Mouse (Mus musculus): ENCODE measurements at regions not wholly inside any gene's neighbourhood (a gene's known extent, or its start where the extent isn't known, plus 50 kb on each side); places are given as distances from the start of the nearest gene placed in this dataset.

GRCm38 (mm10) chr6:117502346-117502745 is 334.0 kb downstream of the Cxcl12 start:
- no peak overlapping the region for H3K27ac ChIP-seq (replicated peaks; ENCODE audit: low read depth, low read length)
- no peak overlapping the region for H3K9ac ChIP-seq (ENCODE audit: low read depth, low read length, severe bottlenecking)
- no peaks in the 10 kb centered on the region for H3K9me3 ChIP-seq (ENCODE audit: control insufficient read depth, low read length)
- DNase-seq (ENCODE audit: low spot score) (no peak), ATAC-seq (ENCODE audit: low FRiP score, low read depth) (no peak)
- WGBS = 62% methylated on average over 5 of the region's 5 CpGs
- no peak for TF ChIP-seq POLR2A (IDR thresholded peaks at IDR 0.05; ENCODE audit: borderline replicate concordance, extremely low read depth, insufficient read depth, insufficient read length)
- no peak overlapping the region for H3K4me3 ChIP-seq (replicated peaks; ENCODE audit: low read length)
- H3K36me3 ChIP-seq (ENCODE audit: control insufficient read depth, insufficient read depth, low read length) = no peaks in the 10 kb centered on the region
- no peaks in the 10 kb centered on the region; the same call in 1 of the 2 replicates for H3K4me1 ChIP-seq (ENCODE audit: control insufficient read depth, insufficient read depth, low read length)
- no peak overlapping the region for H3K4me2 ChIP-seq (replicated peaks; ENCODE audit: low read depth, low read length, severe bottlenecking)
- H3K27me3 ChIP-seq (ENCODE audit: control insufficient read depth, insufficient read depth, low read length) = no peaks in the 10 kb centered on the region

GRCm38 (mm10) chr6:117504771-117505170 is 336.2 kb upstream of the Zfp637 start:
- Histone ChIP-seq H3K4me3 (replicated peaks; ENCODE audit: low read length) (no peak overlapping the region), H3K27me3 (ENCODE audit: control insufficient read depth, insufficient read depth, low read length) (no peaks in the 10 kb centered on the region), H3K36me3 (ENCODE audit: control insufficient read depth, insufficient read depth, low read length) (no peaks in the 10 kb centered on the region), H3K4me1 (ENCODE audit: control insufficient read depth, insufficient read depth, low read length) (no peaks in the 10 kb centered on the region), H3K9me3 (ENCODE audit: control insufficient read depth, low read length) (no peaks in the 10 kb centered on the region), H3K9ac (ENCODE audit: low read depth, low read length, severe bottlenecking) (no peak overlapping the region), H3K27ac (replicated peaks; ENCODE audit: low read depth, low read length) (no peak overlapping the region), H3K4me2 (replicated peaks; ENCODE audit: low read depth, low read length, severe bottlenecking) (no peak overlapping the region)
- no peak for TF ChIP-seq POLR2A (IDR thresholded peaks at IDR 0.05; ENCODE audit: borderline replicate concordance, extremely low read depth, insufficient read depth, insufficient read length)
- 65% methylated on average over 10 of the region's 10 CpGs for WGBS
- no peak for DNase-seq (ENCODE audit: low spot score)
- no peak for ATAC-seq (ENCODE audit: low FRiP score, low read depth)

- no peak for TF ChIP-seq POLR2A (IDR thresholded peaks at IDR 0.05; ENCODE audit: borderline replicate concordance, extremely low read depth, insufficient read depth, insufficient read length)
- ATAC-seq (ENCODE audit: low FRiP score, low read depth) (no peak), DNase-seq (ENCODE audit: low spot score) (no peak)
- no peaks in the 10 kb centered on the region for H3K27me3 ChIP-seq (ENCODE audit: control insufficient read depth, insufficient read depth, low read length)
- no peak overlapping the region for H3K9ac ChIP-seq (ENCODE audit: low read depth, low read length, severe bottlenecking)
- peaks cover 4% of the 10 kb centered on the region; the same call in 1 of the 2 replicates for H3K4me1 ChIP-seq (ENCODE audit: control insufficient read depth, insufficient read depth, low read length)
- H3K9me3 ChIP-seq (ENCODE audit: control insufficient read depth, low read length) = no peaks in the 10 kb centered on the region
- 42% methylated on average over 3 of the region's 3 CpGs for WGBS
- H3K4me2 ChIP-seq (replicated peaks; ENCODE audit: low read depth, low read length, severe bottlenecking) = no peak overlapping the region
- H3K27ac ChIP-seq (replicated peaks; ENCODE audit: low read depth, low read length) = no peak overlapping the region
- H3K4me3 ChIP-seq (replicated peaks; ENCODE audit: low read length) = no peak overlapping the region
- H3K36me3 ChIP-seq (ENCODE audit: control insufficient read depth, insufficient read depth, low read length) = no peaks in the 10 kb centered on the region
Measured at GRCm38 (mm10) chr6:117505431-117505830, 335.5 kb upstream of the Zfp637 start.

- TF ChIP-seq POLR2A (IDR thresholded peaks at IDR 0.05; ENCODE audit: borderline replicate concordance, extremely low read depth, insufficient read depth, insufficient read length) = no peak
- 39% methylated on average over 7 of the region's 7 CpGs for WGBS
- H3K27ac ChIP-seq (replicated peaks; ENCODE audit: low read depth, low read length) = no peak overlapping the region
- H3K27me3 ChIP-seq (ENCODE audit: control insufficient read depth, insufficient read depth, low read length) = no peaks in the 10 kb centered on the region
- DNase-seq (ENCODE audit: low spot score) (no peak), ATAC-seq (ENCODE audit: low FRiP score, low read depth) (no peak)
- no peaks in the 10 kb centered on the region for H3K9me3 ChIP-seq (ENCODE audit: control insufficient read depth, low read length)
- no peak overlapping the region for H3K4me3 ChIP-seq (replicated peaks; ENCODE audit: low read length)
- no peaks in the 10 kb centered on the region for H3K36me3 ChIP-seq (ENCODE audit: control insufficient read depth, insufficient read depth, low read length)
- H3K9ac ChIP-seq (ENCODE audit: low read depth, low read length, severe bottlenecking) = no peak overlapping the region
- H3K4me2 ChIP-seq (replicated peaks; ENCODE audit: low read depth, low read length, severe bottlenecking) = no peak overlapping the region
- H3K4me1 ChIP-seq (ENCODE audit: control insufficient read depth, insufficient read depth, low read length) = peaks cover 5% of the 10 kb centered on the region; the same call in 1 of the 2 replicates
Measured at GRCm38 (mm10) chr6:117506619-117507018, 334.4 kb upstream of the Zfp637 start.

- H3K9ac ChIP-seq (ENCODE audit: low read depth, low read length, severe bottlenecking) = no peak overlapping the region
- no peak overlapping the region for H3K27ac ChIP-seq (replicated peaks; ENCODE audit: low read depth, low read length)
- 45% methylated on average over 6 of the region's 6 CpGs for WGBS
- no peaks in the 10 kb centered on the region for H3K9me3 ChIP-seq (ENCODE audit: control insufficient read depth, low read length)
- H3K36me3 ChIP-seq (ENCODE audit: control insufficient read depth, insufficient read depth, low read length) = no peaks in the 10 kb centered on the region
- no peak overlapping the region for H3K4me3 ChIP-seq (replicated peaks; ENCODE audit: low read length)
- ATAC-seq (ENCODE audit: low FRiP score, low read depth) (no peak), DNase-seq (ENCODE audit: low spot score) (no peak)
- H3K4me2 ChIP-seq (replicated peaks; ENCODE audit: low read depth, low read length, severe bottlenecking) = no peak overlapping the region
- no peaks in the 10 kb centered on the region for H3K27me3 ChIP-seq (ENCODE audit: control insufficient read depth, insufficient read depth, low read length)
- peaks cover 5% of the 10 kb centered on the region; the same call in 1 of the 2 replicates for H3K4me1 ChIP-seq (ENCODE audit: control insufficient read depth, insufficient read depth, low read length)
- TF ChIP-seq POLR2A (IDR thresholded peaks at IDR 0.05; ENCODE audit: borderline replicate concordance, extremely low read depth, insufficient read depth, insufficient read length) = no peak
Measured at GRCm38 (mm10) chr6:117508860-117509259, 332.1 kb upstream of the Zfp637 start.

- 81% methylated on average over 4 of the region's 4 CpGs for WGBS
- H3K27ac ChIP-seq (replicated peaks; ENCODE audit: low read depth, low read length) = no peak overlapping the region
Measured at GRCm38 (mm10) chr6:117510026-117510425, 331.0 kb upstream of the Zfp637 start.

More at GRCm38 (mm10) chr6:117510026-117510425, 331.0 kb upstream of the Zfp637 start:
- no peaks in the 10 kb centered on the region for H3K27me3 ChIP-seq (ENCODE audit: control insufficient read depth, insufficient read depth, low read length)
- H3K4me3 ChIP-seq (replicated peaks; ENCODE audit: low read length) = no peak overlapping the region
- ATAC-seq (ENCODE audit: low FRiP score, low read depth) (no peak), DNase-seq (ENCODE audit: low spot score) (no peak)
- no peaks in the 10 kb centered on the region for H3K36me3 ChIP-seq (ENCODE audit: control insufficient read depth, insufficient read depth, low read length)
- no peak overlapping the region for H3K4me2 ChIP-seq (replicated peaks; ENCODE audit: low read depth, low read length, severe bottlenecking)
- H3K9ac ChIP-seq (ENCODE audit: low read depth, low read length, severe bottlenecking) = no peak overlapping the region
- no peaks in the 10 kb centered on the region for H3K9me3 ChIP-seq (ENCODE audit: control insufficient read depth, low read length)
- peaks cover 5% of the 10 kb centered on the region; the same call in 1 of the 2 replicates for H3K4me1 ChIP-seq (ENCODE audit: control insufficient read depth, insufficient read depth, low read length)
- no peak for TF ChIP-seq POLR2A (IDR thresholded peaks at IDR 0.05; ENCODE audit: borderline replicate concordance, extremely low read depth, insufficient read depth, insufficient read length)

Data from limb, embryonic 14.5 days (tissue).